Mouse (Mus musculus) frontal cortex, postnatal 10 days (tissue): ENCODE measurements at regions not wholly inside any gene's neighbourhood (a gene's known extent, or its start where the extent isn't known, plus 50 kb on each side); places are given as distances from the start of the nearest gene placed in this dataset.

ENCODE experiments used
- DNase-seq, 2 experiments: peaks; one replicate each; pipeline ENCODE4 v3.0.0; 2022; ENCODE audit warnings: low spot score in 2 of 2, mixed read lengths in 1 of 2

DNA sequence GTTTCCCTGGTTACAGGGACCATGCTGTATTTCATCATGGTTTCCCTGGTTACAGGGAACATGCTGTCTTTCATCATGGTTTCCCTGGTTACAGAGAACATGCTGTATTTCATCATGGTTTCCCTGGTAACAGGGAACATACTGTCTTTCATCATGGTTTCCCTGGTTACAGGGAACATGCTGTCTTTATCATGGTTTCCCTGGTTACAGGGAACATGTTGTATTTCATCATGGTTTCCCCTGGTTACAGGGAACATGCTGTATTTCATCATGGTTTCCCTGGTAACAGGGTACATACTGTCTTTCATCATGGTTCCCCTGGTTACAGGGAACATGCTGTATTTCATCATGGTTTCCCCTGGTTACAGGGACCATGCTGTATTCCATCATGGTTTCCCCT lies 1579.5 kb downstream of the 4930444P10Rik start:
- DNase-seq, result no peak

DNA sequence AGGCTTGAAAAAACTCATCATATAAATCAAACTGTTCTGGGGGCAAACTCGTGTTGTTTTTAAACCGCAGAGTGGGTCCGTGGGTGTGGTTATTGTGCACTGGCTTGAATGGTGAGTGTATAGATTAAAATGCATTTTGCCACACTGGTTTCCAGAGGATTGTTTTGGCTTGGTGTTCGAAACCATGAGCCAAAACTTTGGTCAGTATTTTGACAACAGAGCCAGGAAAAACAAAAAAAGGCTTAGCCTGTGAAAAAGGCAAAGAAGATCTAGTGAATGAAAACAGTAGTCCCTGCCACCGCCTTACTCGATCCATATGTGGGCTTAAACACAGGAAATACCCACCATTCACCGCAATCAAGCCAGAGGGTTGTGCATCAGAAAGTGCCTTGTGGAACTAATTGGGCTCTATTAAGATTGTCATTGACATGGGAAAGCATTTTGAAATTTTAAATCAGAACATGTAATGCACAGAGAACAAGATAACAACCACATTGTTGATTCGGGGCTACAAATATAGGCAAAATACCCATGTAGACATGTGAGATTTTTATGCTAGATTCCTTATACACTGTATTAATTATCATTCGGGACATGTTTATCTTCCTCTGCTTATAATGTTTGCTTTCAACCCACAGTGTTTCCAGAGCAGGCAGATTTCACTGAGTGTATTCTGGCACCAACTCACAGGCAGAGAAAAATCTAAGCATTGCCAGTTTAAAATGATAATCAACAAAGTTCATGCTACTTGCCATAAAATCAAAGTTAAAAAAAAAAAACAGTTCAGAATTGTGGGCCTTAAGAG lies 1580.4 kb downstream of the 4930444P10Rik start:
- no peak for DNase-seq

DNA sequence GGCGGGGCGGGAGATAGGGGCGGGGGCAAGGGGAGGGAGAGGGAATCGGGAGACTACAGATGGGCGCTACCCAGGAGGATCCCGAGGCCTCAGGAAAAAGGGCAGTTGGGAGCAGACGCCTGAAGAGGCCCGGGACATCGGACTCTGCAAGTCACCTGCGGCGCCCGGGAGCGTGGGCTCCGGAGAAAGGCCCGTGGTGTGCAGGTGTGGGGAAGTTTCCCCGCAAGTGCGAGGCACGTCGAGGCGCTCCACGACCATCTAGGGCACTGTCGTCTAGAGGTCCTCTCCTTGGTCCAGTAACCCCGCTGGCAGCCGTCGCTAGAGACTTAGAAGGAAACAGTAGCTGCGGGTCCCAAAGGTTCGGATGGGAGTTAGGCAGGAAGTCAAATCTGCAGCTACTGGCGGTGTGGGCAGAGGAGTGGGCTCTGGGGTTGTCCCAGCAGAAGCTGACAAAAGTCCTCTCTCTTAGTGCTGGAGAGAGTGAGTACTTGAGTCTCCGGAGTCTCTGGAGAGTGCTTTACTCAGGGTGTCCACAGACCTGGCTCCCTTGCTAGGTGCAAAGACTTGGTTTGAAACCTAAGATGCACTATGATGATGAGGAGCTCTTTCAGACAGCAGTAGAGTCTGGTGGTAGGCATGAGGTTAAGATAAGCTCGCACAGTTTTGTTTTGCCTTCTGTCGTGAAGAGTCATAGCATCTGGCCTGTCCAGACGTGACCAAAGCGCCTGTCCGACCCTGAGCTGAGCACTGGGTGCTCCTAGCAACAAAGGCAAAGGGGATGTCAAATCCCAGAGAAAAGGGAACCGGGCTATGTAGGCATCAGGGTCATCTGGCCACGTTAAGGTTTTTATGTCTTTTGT lies 1586.1 kb downstream of the 4930444P10Rik start:
- DNase-seq, result no peak

DNA sequence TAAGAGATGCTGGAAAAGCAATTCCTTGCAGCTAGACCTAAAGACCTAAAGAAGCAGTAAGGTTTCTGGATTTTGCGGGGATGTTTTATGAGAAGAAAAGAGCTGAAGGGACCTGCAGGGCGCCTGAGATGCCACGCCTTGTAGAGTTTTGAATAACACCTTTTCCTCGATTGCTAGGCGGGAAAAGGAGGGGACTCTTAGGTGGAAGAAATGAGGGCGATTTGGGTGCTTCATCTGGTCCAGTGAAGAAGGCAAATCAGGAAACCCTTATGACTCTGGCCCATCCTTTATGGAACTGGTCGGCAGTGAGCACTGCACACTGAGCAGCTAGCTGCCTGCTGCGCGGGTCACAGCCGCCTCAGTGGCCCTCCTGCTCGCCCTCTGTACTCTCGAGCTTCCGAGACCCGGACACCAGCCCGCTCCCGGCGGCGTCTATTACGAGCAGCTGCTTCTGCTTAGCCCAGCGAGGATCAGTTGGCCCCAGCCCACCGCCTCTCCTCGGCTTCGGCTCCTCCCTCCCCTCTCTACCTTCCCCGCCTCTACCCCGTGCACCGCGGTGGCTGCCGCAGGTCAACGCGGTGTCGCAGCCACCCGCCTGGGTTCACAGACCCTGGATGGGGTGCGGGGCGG lies 1586.8 kb downstream of the 4930444P10Rik start:
- DNase-seq, result peak in 1 of 2 experiments; percentile 8

DNA sequence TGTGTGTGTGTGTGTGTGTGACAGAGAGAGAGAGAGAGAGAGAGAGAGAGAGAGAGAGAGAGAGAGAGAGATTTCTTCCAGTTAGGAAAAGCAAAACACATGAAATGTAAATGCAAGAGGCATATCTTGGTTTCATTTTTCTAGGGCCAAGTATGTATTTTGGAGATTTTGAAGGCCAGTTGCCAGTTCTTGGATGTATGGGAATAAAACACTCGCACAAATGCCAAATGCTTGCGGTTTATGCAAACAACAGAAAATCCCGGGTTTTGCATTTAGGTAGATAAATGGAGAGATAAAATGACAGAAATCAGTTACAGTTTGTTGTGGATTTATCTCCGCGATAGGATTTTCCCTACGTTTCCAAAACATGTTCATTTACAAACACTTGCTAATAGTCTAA lies 1587.4 kb downstream of the 4930444P10Rik start:
- DNase-seq, result no peak

DNA sequence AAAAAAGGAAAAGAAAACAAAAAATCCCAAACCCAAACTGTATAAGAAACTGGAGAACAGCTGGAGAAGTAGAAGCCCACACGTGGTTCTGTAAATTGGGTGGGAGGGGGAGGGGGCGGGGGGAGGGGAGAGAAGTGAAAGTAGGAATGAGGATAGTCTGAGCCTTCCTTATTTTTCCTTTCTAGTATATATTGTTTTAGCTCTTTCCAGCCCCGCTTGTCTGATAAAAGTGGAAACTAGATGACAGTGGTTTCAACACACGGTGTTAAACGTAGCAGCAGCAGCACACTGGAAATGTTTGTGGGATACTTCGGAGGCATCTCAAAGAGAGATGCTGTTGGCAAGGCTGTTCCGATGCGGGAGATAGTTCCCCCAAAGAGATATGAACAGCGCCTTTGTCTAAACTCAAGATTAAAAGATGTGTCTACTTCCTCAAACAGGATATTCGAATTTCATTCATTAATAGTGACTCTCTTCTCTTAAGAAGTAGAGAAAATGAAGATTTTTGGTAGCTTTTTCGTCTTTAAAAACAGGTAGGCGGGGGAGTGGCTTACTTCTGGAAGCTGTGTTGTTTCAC lies 1588.3 kb downstream of the 4930444P10Rik start:
- no peak for DNase-seq

DNA sequence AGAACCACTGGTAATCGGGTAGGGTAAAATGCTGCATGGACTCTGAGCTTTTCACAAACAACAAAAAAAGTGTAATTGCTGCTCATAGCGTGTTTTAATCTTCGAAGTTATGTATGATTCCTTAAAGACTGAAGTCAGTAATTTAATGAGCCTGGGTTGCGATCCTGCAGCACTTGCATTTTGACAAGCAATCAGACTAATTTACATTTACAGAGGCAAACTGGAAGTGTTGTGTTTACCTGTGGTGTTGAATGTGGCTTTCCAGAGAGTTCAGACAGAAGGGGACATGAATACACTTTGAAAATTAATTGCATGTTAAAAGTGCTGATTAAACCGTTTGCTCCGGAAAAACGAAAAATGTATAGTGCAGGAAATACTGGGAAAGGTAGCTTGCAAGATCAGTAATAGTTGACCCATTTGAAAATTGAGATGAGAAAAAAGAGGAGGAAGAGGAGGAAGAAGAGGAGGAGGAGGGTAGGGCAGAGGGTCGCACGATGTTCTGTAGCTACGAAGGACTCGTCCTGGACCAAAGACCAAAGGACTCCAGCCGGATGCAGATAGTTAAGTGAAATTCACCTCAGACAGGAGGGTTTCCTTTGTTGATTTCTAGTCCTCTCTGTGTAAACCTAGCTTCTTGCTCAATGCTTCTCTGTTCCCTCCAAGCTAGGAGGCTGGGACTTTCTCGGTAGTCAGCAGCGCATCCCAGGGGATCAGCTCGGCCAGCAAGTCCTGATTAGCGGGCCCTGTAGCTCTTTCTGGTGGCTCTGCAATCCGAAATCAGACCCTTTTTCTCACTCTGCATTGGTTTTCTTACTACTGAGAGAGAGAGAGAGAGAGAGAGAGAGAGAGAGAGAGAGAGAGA lies 1589.0 kb downstream of the 4930444P10Rik start:
- DNase-seq, result peak in 1 of 2 experiments; percentile 16

DNA sequence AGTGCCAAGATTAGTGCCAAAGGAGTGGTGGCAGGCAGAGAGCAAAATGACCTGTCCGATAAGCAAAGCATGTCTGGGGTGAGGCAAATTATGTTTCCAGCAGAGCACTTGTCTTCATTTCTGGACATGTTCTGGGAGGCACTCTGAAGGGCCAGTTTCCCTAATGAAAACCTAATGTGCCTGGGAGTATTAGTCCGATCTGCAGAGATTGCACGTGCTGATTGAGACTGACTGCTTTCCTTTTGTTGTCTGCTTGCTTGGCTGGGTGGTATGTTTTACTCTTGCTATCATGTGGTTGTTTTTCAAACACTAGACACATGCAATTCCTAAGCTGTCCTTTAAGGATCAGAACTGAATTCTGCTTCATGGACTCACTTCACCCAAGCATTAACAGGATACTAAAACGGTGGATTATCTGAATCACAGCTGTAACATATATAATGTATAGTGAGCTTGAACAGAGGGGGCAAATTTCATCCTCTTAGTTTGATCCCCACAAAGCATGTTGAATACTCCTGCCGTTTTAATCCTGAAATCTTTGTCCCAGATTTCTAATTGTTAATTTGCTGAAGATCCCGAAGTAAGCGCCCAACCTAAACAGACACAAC lies 1589.8 kb downstream of the 4930444P10Rik start:
- DNase-seq, result no peak

DNA sequence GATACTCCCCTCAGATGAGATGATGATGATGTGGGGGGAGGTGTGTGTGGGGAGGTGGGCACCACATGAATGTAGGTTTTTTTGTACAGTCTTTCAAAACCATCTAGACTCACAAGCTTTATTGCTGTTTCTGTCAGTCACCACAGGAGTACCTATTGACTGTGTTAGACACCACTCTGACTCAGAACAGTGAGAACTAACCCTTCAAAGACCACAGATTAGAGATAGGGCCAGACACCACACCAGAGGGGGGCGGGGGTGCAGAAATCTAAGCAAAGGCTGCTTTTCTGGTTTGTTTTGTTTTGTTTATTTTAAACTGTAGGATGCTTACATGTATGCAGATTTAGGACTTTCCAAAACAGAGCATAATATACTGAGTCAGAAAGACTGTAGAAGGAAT lies 1594.0 kb downstream of the 4930444P10Rik start:
- no peak for DNase-seq

DNA sequence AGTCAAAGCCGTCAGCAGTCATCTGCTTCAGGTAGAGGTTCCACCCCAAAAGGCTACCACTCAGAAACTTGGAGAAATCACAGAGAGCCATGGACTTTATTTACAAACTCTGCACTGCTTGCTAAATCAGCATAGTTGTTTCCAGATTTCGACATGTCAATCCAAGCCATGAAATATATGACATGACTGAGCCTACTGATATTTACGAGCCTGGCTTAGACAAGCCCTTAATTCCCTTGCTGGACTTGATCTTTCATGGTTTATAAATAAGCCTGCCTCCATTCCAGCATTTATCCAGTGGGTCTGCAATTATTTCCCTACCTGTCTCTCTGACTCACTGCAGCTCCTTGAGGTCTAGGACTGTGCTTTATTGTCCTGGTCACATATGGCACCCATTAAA lies 1603.1 kb downstream of the 4930444P10Rik start:
- no peak for DNase-seq

DNA sequence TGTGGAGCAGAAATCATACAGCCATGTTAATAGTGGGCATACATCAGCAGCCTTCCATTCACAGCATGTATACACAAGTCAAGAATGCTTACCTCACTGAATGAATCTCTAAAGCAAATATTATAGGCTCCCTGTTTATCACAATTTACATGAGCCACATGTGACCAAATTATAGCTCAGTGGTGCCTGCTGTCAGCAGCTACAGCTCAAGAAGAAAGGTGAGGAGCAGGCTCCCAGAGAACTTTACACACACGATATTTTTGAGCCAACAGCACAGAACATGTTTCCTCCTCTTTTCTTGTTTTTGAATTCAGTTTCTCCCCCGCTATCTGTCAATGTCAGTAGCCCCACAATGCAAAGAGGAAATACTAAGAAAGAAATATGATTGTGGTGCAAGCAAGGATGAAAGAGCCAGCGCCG lies 1605.4 kb downstream of the 4930444P10Rik start:
- no peak for DNase-seq

DNA sequence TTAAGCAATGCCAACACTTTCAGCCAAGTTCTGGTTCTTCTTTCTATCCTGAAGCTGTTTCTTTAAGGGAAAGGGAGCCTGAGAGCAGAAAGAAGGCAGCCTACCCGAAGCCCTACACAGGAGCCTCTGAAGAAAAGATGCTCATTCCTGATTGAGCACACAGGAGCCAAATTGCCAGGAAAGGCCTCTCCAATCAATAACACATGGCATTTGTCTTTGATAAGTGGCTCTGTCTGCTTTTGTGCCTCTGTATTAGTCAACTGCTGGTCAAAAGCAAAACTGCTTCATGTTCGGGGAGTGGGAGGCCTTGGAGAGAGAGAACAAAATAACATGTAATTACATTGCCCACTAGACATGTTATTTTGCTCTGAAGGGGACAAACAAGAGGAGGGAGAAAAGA lies 1607.4 kb downstream of the 4930444P10Rik start:
- DNase-seq, result no peak

DNA sequence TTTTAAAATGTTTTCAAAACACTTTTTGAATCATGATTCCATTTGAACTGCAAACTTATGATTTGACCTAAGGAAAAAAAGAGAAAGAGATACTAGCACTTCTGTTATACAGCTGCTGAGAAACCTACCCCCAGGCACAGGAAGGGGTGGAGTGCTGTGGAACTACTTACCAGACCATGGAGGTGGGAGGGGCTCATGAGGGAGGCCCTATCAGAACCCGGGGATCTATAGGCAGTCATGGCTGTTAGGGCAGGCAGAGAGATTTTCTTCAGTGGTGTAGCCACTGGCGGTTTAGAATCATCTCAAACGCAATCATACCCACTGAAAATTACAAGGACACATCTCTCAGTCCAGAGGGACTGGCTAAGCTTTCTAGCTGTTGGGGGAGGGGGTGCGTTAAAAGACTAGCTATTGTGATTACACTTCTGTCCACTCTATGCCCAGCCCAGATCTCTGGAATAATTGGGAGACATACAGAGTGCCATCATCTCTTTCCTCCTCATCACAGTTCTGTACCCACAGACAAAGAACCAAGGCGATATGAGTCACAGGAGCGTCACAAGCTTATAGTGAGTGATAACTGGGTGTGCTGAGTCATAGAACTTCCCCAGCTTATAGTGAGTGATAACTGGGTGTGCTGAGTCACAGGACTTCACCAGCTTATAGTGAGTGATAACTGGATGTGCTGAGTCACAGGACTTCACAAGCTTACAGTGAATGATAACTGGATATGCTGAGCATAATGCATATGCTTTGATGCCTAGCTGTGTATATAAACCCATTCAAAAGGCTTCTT lies 1608.8 kb downstream of the 4930444P10Rik start:
- no peak for DNase-seq

DNA sequence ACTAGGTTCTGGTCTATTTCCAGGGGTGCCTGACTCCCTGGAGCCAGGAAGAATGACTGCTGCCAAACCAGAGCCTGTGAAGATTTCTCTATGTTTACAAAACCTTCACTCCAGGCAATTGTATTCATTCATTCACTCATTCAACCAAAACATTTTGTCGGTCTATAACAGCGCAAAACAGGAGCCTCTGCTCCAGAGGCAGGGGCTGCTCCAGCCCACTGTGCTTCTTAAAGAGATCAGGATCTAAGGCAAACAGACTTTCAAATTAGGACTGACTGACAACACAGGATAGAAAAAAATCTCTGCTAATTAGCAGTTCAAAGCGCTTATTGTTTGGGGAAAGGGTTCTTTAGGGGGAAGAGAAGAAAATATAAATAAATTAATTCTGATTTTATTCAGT lies 1620.8 kb downstream of the 4930444P10Rik start:
- no peak for DNase-seq

DNA sequence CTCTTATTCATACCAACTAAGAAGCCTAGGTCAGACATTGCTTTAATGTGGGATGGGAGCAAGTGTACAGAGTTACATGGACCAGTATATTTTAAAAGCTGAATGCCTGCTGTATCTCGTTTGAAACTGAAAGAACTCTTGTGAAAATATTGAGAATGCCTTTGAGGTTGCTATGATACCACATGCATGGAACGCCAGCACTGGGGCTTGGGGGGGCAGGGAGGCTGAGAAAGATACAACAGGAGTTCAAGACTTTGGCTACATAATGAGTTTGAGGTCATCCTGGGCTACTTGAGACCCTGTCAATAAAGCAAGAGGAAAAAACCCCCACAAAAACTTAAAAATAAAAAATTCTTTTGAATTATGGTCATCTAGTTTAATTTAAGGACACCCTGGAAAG lies 1621.6 kb downstream of the 4930444P10Rik start:
- no peak for DNase-seq

DNA sequence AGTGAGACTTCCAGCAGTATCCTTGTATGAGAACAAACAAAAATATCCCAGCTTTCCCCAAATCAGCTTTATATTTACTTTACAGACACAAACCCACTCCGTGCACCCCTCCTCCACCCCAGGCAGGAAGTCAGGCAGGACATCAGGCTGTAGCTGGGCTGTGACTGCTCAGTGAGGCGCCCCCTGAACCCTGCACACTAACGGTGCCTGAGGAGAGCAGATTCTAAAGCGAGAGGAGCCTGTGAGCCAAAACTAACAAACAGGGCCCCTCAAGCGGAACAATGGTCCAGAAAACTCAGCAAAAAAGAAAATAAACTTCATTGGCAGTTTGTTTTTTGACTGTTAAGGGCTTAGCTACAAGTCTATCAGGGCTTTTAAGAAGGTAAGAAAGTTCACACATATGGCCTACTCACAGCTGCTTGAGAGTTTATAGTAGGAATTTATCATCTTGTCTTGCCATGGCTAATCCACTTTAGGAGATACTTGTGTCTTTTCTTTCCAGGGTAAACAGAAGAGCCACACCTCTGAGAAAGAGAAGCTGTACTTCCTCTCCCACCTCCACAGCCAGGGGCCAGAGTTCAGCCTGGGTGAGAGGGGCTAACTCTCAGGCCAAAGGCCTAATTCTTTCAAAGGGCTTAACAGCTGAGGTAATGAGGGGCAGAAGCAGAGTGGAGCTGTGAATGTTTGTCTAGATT lies 1628.2 kb downstream of the 4930444P10Rik start:
- peak in 1 of 2 experiments; percentile 9 for DNase-seq

DNA sequence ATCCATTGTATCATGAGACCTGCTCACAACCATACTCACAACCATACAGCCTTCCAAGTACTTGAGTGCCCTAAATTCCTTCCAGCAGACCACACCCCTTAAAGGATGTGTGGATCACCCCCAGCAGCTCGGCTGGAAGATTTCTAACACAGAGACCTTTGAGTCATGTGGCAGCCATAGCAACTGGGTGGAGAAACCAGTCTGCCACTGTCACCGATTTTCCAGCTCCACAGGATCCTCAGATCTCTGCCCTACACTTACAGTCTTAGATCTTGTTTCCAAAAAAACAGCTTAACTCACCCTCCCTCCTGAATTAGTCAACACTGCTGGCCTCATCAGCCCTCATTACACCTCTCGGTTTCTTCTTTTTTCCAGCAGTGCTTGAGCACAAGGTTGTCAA lies 1630.6 kb downstream of the 4930444P10Rik start:
- no peak for DNase-seq

DNA sequence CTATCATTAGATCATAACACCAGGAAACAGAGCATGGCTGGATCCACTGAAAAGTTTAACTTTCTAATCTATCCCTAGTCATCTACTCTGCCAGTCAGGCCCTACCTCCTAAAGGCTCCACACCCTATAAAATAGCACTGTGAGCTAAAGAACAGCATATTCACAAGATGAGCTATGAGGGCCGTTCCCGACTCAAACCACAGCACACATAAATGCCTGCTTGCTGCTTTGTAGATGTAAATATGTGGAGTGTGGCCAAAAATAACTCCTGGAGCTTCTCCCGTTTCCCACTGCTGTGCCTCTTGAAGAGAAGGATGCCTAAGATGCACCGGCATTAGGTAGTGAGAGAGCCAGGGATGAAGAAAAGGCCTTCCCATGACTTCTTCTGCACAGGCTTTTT lies 1632.3 kb downstream of the 4930444P10Rik start:
- no peak for DNase-seq

DNA sequence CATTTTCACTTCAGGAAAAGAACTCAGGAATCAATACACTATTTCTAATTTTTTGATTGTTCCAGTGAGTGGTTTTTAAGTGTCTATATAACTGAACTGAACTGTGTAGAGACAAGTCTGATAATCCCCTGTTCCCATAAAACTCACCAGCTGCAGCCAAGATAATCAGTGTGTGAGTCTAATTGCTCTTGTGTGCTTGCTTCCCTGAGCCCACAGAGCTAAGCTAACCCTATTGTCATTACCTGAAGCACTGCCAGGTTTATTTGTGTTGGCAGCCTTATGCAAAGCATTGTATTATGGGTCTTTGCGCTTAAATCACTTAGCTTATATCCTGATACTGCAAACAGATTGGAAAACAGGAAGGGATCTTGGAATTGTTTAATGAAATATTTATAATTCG lies 1663.8 kb downstream of the 4930444P10Rik start:
- DNase-seq, result no peak
